Mouse (Mus musculus) lung, adult 2 months (tissue): ENCODE measurements around the gene Golga7b.

Source experiments
- CTCF ChIP-seq: fragments of 200-500 bp; IDR thresholded peaks from 2 replicates; pipeline ENCODE4 v1.5.1; 2011; ENCODE audit warnings: mild to moderate bottlenecking, low read length, control low read depth; ENCODE audit not compliant: insufficient read depth
- POLR2A ChIP-seq: fragments of 200-500 bp; IDR thresholded peaks from 2 replicates; pipeline ENCODE4 v1.6.1; 2011; ENCODE audit warnings: low read depth, mild to moderate bottlenecking, control low read depth, low read length, borderline replicate concordance; ENCODE audit errors: extremely low read depth

GRCm38 (mm10) chr19:42240881-42241280 lies 6.5 kb upstream of the Golga7b start:
- TF ChIP-seq POLR2A (no peak), CTCF (no peak)
